Mouse (Mus musculus) thymus, postnatal 4 days (tissue): ENCODE results near the gene Bpi.

ENCODE experiments used
- DNase-seq: peaks from one replicate; pipeline ENCODE4 v3.0.0; 2021

Bpi gene

DNA sequence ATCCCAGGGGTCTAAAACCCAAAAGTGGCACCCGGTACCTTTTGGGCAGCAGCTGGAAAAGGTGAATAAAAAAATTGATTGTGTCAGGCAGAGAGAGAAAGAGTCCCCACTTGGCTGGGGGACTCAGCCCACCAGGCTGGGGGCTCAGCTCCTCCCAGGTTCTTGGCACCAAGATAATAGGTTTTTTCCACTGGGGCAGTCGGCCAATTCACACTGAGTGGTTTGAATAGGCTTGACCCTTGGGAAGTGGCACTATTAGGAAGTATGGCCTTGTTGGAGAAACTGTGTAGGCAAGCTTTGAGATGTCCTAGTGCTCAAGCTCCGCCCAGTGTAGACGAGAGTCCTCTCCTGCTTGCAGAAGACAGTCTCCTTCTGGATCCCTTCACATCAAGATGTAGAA lies 41.8 kb downstream of the Bpi start:
- DNase-seq = no peak

DNA sequence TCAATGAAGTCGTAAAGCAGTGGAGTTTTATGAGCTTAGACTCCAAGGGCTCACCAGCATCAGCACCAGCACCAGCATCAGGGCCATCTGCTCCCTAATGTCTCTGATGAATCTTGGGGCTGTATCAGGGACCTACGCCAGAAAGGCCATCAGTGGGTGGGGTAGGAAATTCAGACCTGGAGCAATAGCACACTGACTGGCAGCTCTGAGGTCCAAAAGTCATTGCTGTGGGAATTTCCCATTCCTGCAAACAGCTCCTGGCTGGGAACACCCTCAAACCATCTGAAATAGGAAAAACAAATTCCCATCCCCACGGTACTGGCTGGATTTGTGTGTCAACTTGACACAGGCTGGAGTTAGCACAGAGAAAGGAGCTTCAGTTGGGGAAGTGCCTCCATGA lies 44.9 kb downstream of the Bpi start:
- DNase-seq = no peak

DNA sequence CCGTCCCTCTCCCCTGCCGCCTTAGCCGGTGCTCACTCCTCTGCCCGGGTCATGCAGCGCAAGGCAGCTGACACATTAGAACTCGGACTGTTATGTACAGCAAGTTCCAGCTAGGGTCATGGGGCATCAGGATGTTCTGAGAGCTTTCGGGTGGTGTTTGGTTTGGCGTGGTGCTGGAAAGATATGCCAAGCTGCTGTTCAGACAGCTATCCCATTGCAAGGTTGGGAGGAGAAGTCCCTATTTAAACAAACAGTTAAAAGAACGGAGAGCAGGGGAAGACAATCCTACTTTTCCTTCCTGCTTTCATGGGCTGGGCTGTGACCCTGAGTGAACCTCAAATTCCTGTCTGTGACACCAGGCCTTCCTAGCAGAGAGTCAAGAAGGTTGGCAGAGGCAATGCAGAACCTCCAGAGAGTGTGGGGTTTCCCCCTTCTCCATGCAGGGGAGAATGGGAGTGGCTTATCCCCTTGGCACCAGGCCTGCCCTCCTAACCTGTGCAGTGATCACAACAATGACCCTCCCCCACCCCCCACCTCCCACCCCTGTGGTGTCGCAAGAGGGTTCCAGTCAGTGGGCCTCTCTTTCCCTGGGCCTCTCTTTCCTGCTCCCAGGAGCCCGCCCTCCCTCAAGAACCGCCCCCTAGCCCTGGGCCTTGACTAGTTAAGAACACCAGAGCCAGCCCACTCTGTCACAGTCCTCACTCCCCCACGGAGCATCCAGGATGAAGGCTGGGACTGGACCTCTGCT lies 48.2 kb downstream of the Bpi start, which contains the start of gene Lbp:
Gene Lbp (plus strand): TSS at position 546 of the 748 bp plus-strand sequence.
- DNase-seq = no peak

DNA sequence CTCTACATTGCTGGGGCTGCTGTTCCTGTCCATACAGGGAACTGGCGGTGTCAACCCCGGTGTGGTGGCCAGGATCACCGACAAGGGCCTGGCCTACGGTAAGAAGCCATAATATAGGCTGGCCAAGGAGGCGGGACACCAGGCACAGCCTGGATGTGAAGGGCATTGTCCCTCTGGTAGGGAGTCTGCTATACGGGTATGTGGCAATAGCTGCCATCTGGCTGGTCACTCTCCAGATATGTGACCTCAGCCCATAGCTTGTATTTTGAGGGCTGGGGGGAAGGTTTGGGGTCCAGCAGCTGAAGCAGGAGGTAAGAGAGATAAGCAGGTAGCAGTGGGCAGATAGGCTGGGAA lies 48.8 kb downstream of the Bpi start:
- DNase-seq = no peak

DNA sequence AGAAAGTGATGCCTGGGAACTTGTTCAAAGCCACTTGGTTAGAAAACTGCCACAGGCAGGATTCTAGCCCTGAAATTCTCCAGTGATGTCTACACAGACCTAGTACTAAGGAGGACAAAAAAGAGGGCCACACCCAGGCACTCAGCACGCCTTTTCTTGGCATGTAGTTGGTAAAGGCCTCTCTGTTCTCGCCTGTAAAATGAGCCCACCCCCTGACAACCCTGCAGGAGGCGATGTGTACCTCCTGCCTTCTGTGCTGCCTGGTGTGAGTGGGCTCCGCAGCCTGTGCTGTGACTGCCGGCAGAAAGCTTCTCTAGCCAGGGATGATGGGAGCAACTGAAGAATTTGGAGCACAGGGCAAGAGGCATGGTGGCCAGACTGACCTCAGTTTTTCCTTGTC lies 50.4 kb downstream of the Bpi start:
- no peak for DNase-seq

DNA sequence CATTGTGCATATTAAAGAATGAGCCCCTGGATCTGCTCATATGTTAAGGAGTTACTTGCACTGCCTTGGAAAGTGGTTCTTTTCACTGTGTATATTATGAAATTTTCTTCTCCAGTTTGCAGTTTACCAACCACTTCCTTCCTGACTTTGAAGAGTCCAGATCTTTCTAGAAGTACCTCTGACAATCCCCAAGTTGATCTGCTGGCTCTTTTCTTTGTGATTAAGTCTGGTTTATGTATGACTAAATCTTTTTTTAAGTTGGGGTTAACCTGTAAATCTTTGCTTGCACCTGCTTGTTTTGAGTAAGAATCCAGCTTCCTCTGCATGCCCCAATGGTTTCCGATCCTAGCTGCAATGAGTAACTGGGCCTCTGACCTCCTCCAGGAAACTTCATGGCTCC lies 55.2 kb downstream of the Bpi start:
- no peak for DNase-seq

DNA sequence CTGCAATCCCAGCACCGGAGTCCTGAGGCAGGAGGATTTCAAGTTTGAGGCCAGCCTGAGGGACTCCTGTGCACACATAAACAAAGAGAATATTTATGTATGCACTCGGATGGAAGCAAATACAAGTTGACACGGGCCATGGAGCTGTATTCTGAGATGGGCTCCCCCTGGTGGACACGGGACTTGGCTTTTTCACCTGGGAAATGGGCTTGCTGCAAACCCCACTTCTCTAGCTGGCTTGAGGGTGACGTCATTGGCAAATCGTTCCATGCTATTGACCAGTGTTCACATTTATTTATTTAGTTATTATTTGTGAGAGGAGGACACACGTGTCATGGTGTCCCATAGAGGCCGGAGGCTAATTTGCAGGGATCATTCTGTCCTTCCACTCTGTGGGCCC lies 58.5 kb downstream of the Bpi start:
- DNase-seq = peak; percentile 57

DNA sequence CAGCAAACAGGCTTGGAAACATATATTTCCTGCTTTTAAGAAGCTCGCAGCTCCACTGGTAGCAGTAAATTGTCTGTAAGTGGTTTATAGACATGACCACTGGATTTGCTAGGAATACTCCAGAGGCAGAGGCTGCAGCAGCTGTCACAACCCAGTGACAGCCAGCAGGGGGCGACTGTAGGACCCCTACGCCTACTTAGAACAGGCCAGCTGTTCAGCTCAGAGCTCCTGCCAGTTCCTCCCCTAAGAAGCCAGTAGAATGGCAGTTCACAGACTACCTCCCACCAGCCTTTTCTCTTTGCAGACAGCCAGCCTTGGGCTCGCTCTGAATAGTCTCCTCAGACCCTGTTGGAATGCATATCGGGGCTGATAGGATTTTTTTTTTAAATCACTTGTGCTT lies 59.1 kb downstream of the Bpi start:
- peak; percentile 83 for DNase-seq

DNA sequence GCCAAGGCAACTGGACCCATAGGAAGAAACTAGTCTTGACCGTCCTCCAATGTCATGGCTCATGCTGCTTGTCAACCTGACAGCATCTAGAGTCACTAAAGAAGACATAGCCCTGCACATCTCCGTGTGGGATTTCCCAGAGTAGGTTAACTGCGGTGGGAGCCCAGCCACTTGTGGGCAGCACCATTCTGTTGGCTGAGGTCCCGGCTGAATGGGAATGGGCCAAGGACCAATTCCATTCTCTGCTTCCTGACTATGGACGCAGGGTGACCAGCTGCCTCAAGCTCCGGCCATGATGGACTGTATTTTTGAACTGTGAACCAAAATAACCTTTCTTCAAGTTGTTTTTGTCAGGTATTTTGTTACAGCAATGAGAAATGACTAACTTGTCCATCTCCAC lies 63.7 kb downstream of the Bpi start:
- no peak for DNase-seq

DNA sequence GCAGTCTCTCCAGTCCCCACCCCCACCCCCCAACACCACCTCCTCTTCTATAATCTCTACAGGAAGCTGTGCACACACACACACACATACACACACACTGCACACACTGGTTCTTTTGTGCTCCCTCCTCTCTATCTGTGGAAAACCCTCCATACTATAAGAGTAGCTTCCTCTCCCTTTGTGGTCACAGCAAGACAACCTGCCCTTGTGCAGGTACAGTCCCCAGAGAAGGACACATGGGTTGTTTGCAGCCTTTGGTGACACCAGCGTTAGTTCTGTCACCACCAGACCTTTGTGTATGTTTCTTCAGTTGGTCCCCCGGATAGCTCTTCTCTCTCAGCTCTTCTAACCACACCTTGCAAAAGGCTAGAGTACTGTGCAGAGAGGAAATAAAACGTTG lies 65.0 kb downstream of the Bpi start:
- DNase-seq = peak; percentile 21

DNA sequence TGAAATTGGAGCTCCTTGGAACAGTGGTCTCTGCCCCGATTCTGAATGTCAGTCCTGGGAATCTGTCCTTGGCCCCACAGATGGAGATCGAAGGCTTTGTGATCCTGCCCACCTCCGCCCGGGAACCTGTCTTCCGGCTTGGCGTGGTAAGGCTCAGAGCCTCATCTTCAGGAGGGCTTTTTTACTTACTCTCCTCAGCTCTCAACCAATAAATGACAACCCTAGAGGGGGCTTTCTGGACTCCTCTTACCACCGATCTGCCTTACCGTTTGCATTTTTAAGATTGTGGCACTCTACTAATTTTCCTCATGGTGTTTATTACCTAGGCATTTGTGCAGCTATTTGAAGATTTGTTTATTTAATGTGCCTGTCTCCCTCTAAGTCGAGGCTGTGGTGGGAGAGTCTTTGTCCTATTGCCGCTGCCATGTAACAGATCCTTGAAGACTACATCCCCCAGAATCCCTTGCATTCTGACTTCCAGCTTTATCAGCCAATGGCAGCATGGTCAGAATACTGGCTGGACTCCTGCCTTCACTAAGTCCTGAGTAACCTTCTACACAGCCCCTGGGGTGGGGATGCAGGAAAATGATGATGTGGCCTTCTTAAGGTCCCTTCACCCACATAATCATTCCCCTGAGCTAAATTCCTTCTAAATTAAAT lies 66.8 kb downstream of the Bpi start:
- DNase-seq = no peak

DNA sequence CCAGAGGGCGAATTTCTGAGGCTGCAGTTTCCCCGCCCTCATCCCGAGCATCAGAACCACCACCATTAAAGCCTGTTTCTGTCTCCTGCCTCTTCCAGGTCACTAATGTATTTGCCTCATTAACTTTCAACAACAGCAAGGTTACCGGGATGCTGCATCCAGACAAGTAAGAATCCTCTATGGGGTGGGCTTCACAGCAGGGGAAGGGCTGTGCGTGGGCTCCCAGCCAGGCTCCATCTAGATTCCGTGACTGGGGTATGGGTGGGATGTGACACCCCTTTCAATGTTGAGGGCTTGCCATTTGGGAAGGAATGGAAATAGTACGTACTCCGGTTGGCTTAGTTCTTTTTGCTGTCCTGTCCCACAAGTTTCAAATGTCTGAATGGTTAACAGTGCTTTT lies 67.7 kb downstream of the Bpi start:
- DNase-seq = no peak
